Mouse (Mus musculus) cerebellum, adult 2 months (tissue): ENCODE data around the gene Casq1. TPM values are rescaled to one million over a fixed set of nuclear protein-coding genes. Genes with fewer than 3 reads are reported as not detected.

ENCODE experiments used
- DNase-seq, 2 experiments: peaks; one replicate each; pipeline ENCODE4 v3.0.0; 2021
- H3K27ac ChIP-seq: fragments of 200-500 bp; 2 replicates; pipeline ENCODE4 v1.5.1; 2012; ENCODE audit warnings: low read length, control low read depth, inconsistent platforms; ENCODE audit not compliant: insufficient read depth
- H3K27me3 ChIP-seq: fragments of 200-500 bp; 2 replicates; pipeline ENCODE4 v1.6.1; 2012; ENCODE audit warnings: inconsistent platforms, mild to moderate bottlenecking, low read length, moderate library complexity; ENCODE audit not compliant: control insufficient read depth, insufficient read depth
- H3K4me1 ChIP-seq: fragments of 200-500 bp; 2 replicates; pipeline ENCODE4 v1.6.1; 2011; ENCODE audit warnings: low read length; ENCODE audit not compliant: control insufficient read depth, insufficient read depth
- H3K4me3 ChIP-seq: fragments of 200-500 bp; replicated peaks from 2 replicates; pipeline ENCODE3; 2011; ENCODE audit warnings: mild to moderate bottlenecking, low read depth, low read length, control low read depth; ENCODE audit not compliant: insufficient read depth
- CTCF ChIP-seq: fragments of 200-500 bp; IDR thresholded peaks from 2 replicates; pipeline ENCODE4 v1.5.1; 2011; ENCODE audit warnings: low read depth, mild to moderate bottlenecking, control low read depth, low read length, moderate library complexity, borderline replicate concordance; ENCODE audit not compliant: insufficient read depth
- POLR2A ChIP-seq: fragments of 200-500 bp; IDR thresholded peaks from 2 replicates; pipeline ENCODE4 v1.6.1; 2011; ENCODE audit warnings: low read length, control low read depth, borderline replicate concordance; ENCODE audit not compliant: insufficient read depth
- WGBS: fragments of 180-500 bp; shearing (Covaris S2); methylation state at CpG from one replicate; pipeline ENCODE4 v1.1.7; 2018; 5-methylcytosine and 5-hydroxymethylcytosine counted together
- polyA plus RNA-seq: library from polyadenylated mRNA; depleted of rRNA; stranded (reverse); fragments of >200 nt; gene quantifications from 2 replicates; pipeline ENCODE4 v1.2.3, GENCODE M21; 2012

Casq1 gene
- polyA plus RNA-seq, 1 experiment: 3.9 TPM

DNA sequence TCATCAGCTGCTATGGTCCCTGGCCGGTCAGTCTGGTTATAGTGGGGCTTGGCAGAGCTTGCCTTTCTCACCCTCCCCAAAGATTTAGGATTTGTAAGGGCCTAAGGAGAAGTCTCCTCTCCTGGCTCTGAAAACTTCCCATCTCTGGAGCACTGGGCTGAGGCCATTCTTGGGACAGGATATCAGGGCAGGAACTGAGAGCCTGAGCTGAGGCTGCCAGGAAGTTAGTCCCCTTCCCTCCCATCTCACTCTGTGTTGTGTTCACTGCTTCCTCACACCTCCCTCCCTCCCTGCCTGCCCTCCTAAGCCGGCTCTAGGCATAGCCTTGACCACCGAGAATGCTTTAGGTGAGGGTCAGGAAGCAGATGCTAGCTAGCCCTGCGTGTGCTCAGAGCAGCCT lies 16.1 kb downstream of the Casq1 start:
- peak overlapping the region; percentile 100 for H3K27ac ChIP-seq
- peak in 1 of 2 experiments; percentile 53 for DNase-seq
- H3K4me1 ChIP-seq: peaks cover 50% of the 10 kb centered on the region
- WGBS: 0% methylated on average over 4 of the region's 4 CpGs
- TF ChIP-seq CTCF: no peak
- TF ChIP-seq POLR2A: no peak
- H3K4me3 ChIP-seq: peak overlapping the region; percentile 39
- H3K27me3 ChIP-seq: no peaks in the 10 kb centered on the region

DNA sequence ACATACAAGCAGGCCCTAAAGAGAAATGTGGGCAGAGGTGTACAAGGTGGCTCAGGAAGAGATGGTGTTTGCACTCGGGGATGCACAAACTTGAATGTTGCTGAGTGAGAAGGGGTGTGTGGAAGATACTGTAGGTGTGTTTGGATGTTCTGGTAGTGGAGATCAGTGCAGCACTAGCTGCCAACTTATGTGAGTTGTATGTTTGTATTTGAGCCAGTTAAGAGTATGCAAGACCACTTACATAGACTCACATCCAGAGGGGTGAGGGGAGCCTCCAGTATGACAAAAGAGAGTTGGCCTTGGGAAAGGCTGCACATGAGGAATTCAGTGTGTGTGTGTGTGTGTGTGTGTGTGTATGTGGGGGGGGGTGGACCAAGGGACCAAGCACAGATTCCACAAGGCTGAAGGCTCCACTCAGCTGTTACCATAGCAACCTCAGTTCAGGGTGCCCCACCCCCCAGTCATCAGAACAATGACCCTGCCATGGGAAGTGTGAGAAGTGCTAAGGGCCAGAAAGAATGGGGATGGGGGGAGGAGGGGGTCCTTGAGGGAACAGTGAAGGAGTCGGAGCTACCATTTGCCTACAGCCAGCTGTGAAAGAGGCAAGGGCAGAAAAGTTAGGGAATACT lies 16.7 kb downstream of the Casq1 start:
- Histone ChIP-seq H3K27ac (peak overlapping the region; percentile 100), H3K27me3 (no peaks in the 10 kb centered on the region), H3K4me1 (peaks cover 56% of the 10 kb centered on the region), H3K4me3 (peak overlapping the region; percentile 40)
- peak in 1 of 2 experiments; percentile 51 for DNase-seq
- WGBS: 8% methylated on average over 2 of the region's 2 CpGs
- TF ChIP-seq POLR2A (no peak; the same call in 1 of the 2 replicates), CTCF (no peak)

DNA sequence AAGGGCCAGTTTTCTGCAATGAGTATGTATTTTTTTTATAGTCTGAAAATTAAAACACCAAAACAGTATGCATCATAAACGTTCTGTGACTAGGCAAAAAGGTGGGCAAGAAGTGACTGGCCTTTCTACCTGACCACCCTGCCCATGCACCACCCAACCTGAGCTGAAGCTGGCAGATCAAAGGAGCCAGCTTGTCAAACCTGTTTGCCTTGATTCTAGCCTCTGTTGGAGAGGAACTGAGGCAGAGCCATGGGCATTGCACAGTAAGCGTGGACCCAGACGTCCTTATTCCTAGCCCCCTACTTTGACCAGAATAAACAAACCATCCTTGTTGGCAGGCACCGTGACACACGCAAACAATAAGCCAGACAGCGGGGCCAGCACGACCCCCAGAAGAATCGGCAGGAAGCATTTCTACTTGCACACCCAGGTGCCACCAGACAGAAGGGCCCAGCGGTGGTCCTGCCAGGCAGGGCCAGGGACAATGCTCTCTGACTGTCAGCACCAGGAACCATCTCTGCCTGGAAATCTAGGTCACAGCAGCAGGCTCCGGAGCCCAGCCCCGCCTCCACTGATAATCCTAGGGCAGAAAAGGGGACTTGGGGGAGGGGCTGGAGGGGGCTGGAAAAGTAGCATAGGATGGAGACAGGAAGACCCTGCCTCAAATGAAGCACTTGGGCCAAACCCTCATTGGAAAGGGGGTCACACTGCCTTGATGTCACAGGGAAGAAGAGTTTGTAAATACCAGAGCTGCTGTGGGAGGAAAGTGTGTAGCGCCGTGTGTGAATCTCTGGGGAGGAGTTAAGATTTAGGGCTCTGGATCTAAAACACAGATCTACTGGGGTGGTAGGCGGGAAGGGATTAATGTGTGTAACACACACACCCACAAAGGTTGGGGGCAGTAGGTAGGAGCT lies 17.4 kb downstream of the Casq1 start:
- TF ChIP-seq POLR2A (peak; percentile 15; the same call in 1 of the 2 replicates), CTCF (no peak)
- H3K27me3 ChIP-seq: no peaks in the 10 kb centered on the region
- peak overlapping the region; percentile 59 for H3K4me3 ChIP-seq
- H3K27ac ChIP-seq: peak overlapping the region; percentile 100
- WGBS: 2% methylated on average over 14 of the region's 14 CpGs
- H3K4me1 ChIP-seq: peaks cover 61% of the 10 kb centered on the region
- DNase-seq: peak; percentile 87 to 90

DNA sequence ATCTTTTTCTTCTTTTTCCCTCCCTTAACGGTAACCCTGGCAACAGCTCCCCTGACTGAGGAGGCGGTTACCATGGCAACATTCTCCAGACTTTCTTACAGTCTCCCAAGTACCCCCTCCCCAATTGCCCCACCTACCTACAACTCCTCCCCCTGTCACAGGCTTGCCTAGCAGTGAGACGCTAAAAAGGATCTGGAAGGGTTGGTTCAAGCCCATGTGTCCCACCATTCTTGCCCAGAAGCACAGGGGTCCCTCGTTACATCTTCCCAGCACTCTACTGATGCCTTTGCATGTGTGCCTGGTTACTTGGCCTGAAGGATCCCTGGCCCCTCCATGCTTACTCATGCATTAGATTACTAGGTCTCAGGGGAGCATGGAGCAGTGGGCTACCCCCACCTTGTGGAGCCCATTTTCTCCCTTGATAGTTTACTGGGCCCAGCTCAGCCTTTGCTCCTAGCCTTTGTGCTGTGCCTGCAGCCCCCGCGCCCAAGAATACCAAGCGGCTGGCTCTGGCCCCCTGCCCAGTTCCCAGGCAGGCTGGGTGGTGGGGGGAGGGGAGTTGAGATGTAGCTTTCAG lies 18.7 kb downstream of the Casq1 start:
- H3K27me3 ChIP-seq: no peaks in the 10 kb centered on the region
- WGBS: 12% methylated on average over 7 of the region's 7 CpGs
- TF ChIP-seq POLR2A: no peak
- TF ChIP-seq CTCF: no peak
- peak overlapping the region; percentile 100 for H3K27ac ChIP-seq
- peak overlapping the region; percentile 43 for H3K4me3 ChIP-seq
- DNase-seq: peak; percentile 65 to 69
- peaks cover 55% of the 10 kb centered on the region for H3K4me1 ChIP-seq

DNA sequence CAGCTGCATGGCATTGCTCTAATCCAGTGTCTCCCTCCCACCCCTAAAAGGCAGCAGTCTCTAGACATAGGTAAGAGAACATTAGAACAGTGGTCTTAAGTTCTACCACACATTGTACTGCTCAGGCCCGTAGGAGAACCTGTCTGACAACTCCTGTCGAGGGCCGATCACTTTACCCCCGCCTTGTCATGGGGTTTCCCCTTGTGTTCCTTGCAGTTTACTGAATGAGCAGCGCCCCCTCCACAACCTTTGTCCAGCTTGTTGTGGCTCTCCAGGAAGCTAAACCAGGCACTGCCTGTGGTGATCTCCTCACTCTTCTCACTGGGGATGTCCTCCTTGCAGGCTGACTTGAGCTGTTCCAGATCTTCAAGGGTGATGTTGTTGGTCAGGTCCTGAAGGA lies 19.5 kb downstream of the Casq1 start:
- Histone ChIP-seq H3K4me3 (peak overlapping the region; percentile 17), H3K4me1 (peaks cover 55% of the 10 kb centered on the region), H3K27me3 (no peaks in the 10 kb centered on the region), H3K27ac (peak overlapping the region; percentile 100)
- DNase-seq: no peak
- WGBS: 49% methylated on average over 5 of the region's 5 CpGs
- TF ChIP-seq CTCF (no peak), POLR2A (no peak)

DNA sequence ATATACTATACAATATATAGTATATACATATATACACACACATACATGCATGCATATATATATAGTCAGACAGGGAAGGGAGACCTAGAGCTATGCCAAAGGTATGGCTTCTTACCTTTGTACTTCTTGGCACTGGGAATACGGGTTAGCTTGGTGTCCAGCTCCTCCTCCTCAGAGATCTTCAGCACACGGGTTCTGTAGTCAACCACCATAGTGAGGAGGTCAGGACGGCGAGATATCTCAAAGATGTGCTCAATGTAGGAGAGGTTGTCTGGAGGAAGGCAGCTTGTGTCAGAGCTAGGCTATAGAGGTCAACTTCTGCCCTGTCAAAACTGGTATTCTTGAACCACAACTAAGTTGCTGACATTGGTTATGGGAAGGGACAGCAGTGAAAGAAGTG lies 20.7 kb downstream of the Casq1 start:
- Histone ChIP-seq H3K4me1 (peaks cover 55% of the 10 kb centered on the region), H3K27me3 (no peaks in the 10 kb centered on the region), H3K4me3 (no peak overlapping the region), H3K27ac (no peak overlapping the region)
- 65% methylated on average over 4 of the region's 4 CpGs for WGBS
- DNase-seq: no peak
- TF ChIP-seq CTCF (no peak), POLR2A (no peak)

DNA sequence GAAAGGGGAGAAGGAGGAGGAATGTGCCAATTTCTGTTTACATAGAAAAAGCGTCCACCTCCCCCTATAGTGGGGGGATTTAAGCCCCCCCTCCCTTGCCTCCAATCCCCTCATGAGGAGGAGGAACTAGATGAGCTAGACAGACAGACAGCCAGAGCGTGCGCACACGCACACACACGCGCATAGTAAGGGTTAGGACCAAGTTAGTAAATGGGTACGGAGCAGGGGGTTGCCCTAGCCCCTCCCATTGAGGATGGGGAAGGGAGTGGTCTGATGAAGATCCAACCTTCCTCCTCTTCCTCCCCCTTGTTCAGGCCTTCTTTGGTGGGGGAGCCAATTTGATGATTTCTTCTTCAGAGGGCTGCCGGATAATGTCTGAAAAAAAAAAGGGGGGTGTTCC lies 21.4 kb downstream of the Casq1 start:
- no peaks in the 10 kb centered on the region for H3K27me3 ChIP-seq
- peaks cover 50% of the 10 kb centered on the region for H3K4me1 ChIP-seq
- TF ChIP-seq CTCF (no peak), POLR2A (no peak)
- 61% methylated on average over 8 of the region's 8 CpGs for WGBS
- H3K4me3 ChIP-seq: no peak overlapping the region
- peak overlapping the region; percentile 17 for H3K27ac ChIP-seq
- DNase-seq: no peak
